Mouse (Mus musculus): ENCODE results near the gene Irak2. TPM values are rescaled to one million over a fixed set of nuclear protein-coding genes. Genes with fewer than 3 reads are reported as not detected.

Gene Irak2
- total and polyA plus RNA-seq, 2 experiments from 2014 or later: 4.8 to 13.9 TPM

GRCm38 (mm10) chr6:113740236-113741217 lies 102.3 kb downstream of the Irak2 start, which contains the start of gene Sec13:
Gene Sec13 (minus strand): TSS chr6:113740743.
- Histone ChIP-seq H3K36me3 (ENCODE audit: insufficient read depth, low read length) (peaks cover 19% of the 10 kb centered on the region), H3K4me2 (ENCODE audit: low read depth, low read length) (peak within 1 kb of the TSS; percentile 81), H3K4me1 (ENCODE audit: insufficient read depth, low read length) (0 out of 2 replicates have a peak, but pooled peaks cover 5% of the 10 kb centered on the region), H3K27me3 (ENCODE audit: insufficient read depth, low read length) (no peaks in the 10 kb centered on the region), H3K27ac (peak within 1 kb of the TSS; percentile 72), H3K4me3 (ENCODE audit: low read length) (peak within 1 kb of the TSS; percentile 77), H3K9me3 (ENCODE audit: low read length) (no peaks in the 10 kb centered on the region), H3K9ac (replicated peaks; ENCODE audit: low read length) (peak within 1 kb of the TSS; percentile 69)
- ATAC-seq: peak; percentile 91
- 0 out of 2 replicates have a peak, but pooled peaks have one; percentile 1 for TF ChIP-seq CTCF (IDR thresholded peaks at IDR 0.05; ENCODE audit: low read depth)
- WGBS: 6% methylated on average over 41 of the region's 41 CpGs
- peak; percentile 95 for DNase-seq (ENCODE audit: low spot score)

- 71% methylated on average over 2 of the region's 2 CpGs for WGBS
- ATAC-seq (no peak), DNase-seq (ENCODE audit: low spot score) (no peak)
- Histone ChIP-seq H3K27ac (no peak overlapping the region), H3K27me3 (ENCODE audit: insufficient read depth, low read length) (no peaks in the 10 kb centered on the region), H3K9ac (replicated peaks; ENCODE audit: low read length) (no peak overlapping the region), H3K4me2 (ENCODE audit: low read depth, low read length) (no peak overlapping the region), H3K36me3 (ENCODE audit: insufficient read depth, low read length) (peaks cover 10% of the 10 kb centered on the region), H3K4me1 (ENCODE audit: insufficient read depth, low read length) (0 out of 2 replicates have a peak, but pooled peaks cover 5% of the 10 kb centered on the region), H3K9me3 (ENCODE audit: low read length) (no peaks in the 10 kb centered on the region), H3K4me3 (ENCODE audit: low read length) (no peak overlapping the region)
- no peak for TF ChIP-seq CTCF (IDR thresholded peaks at IDR 0.05; ENCODE audit: low read depth)
These were observed 103.2 kb downstream of the Irak2 start for GRCm38 (mm10) chr6:113741425-113741824.

- DNase-seq (ENCODE audit: low spot score) (no peak), ATAC-seq (no peak)
- H3K4me1 ChIP-seq (ENCODE audit: insufficient read depth, low read length): 0 out of 2 replicates have a peak, but pooled peaks cover 5% of the 10 kb centered on the region
- peaks cover 11% of the 10 kb centered on the region for H3K36me3 ChIP-seq (ENCODE audit: insufficient read depth, low read length)
- no peaks in the 10 kb centered on the region for H3K9me3 ChIP-seq (ENCODE audit: low read length)
- WGBS: 78% methylated on average over 1 of the region's 1 CpGs
- no peak overlapping the region for H3K9ac ChIP-seq (replicated peaks; ENCODE audit: low read length)
- H3K27ac ChIP-seq: no peak overlapping the region
- no peaks in the 10 kb centered on the region for H3K27me3 ChIP-seq (ENCODE audit: insufficient read depth, low read length)
- no peak overlapping the region for H3K4me3 ChIP-seq (ENCODE audit: low read length)
- H3K4me2 ChIP-seq (ENCODE audit: low read depth, low read length): no peak overlapping the region
- TF ChIP-seq CTCF (IDR thresholded peaks at IDR 0.05; ENCODE audit: low read depth): no peak
These were observed 104.1 kb downstream of the Irak2 start for GRCm38 (mm10) chr6:113742321-113742720.

GRCm38 (mm10) chr6:113743111-113743510 lies 104.8 kb downstream of the Irak2 start:
- H3K27ac ChIP-seq: no peak overlapping the region
- H3K36me3 ChIP-seq (ENCODE audit: insufficient read depth, low read length): peaks cover 14% of the 10 kb centered on the region
- TF ChIP-seq CTCF (IDR thresholded peaks at IDR 0.05; ENCODE audit: low read depth): no peak
- H3K9me3 ChIP-seq (ENCODE audit: low read length): no peaks in the 10 kb centered on the region
- H3K27me3 ChIP-seq (ENCODE audit: insufficient read depth, low read length): no peaks in the 10 kb centered on the region
- no peak overlapping the region for H3K9ac ChIP-seq (replicated peaks; ENCODE audit: low read length)
- no peak overlapping the region for H3K4me2 ChIP-seq (ENCODE audit: low read depth, low read length)
- no peak for DNase-seq (ENCODE audit: low spot score)
- ATAC-seq: no peak
- 0 out of 2 replicates have a peak, but pooled peaks cover 5% of the 10 kb centered on the region for H3K4me1 ChIP-seq (ENCODE audit: insufficient read depth, low read length)
- no peak overlapping the region for H3K4me3 ChIP-seq (ENCODE audit: low read length)
- 58% methylated on average over 1 of the region's 1 CpGs for WGBS

Small RNAs within 50 kb of the gene (microRNA-seq; reads per million reads assigned to microRNA genes)
- gene Mir7042: 0.53 to 2.5 reads per million in 2 experiments

Other genes starting within 250 kb of the Irak2 start
- 11.9 and 13.1 TPM in 2 replicates for gene Ttll3, start 249.2 kb upstream of the Irak2 start, total RNA-seq (2014; rRNA removed)
- gene Ttll3, start 249.2 kb upstream of the Irak2 start, polyA plus RNA-seq (2015; fragmentation: Nextera tagmentation; extraction: Ambion mirVana): 10.3 and 11.6 TPM in 2 replicates
- gene Rpusd3, start 219.1 kb upstream of the Irak2 start, total RNA-seq (2014; rRNA removed): 20.8 and 23.6 TPM in 2 replicates
- gene Rpusd3, start 219.1 kb upstream of the Irak2 start, polyA plus RNA-seq (2015; fragmentation: Nextera tagmentation; extraction: Ambion mirVana): 24.2 and 27.3 TPM in 2 replicates
- not detected in 2 replicates for gene Cidec, start 202.7 kb upstream of the Irak2 start, total RNA-seq (2014; rRNA removed)
- gene Cidec, start 202.7 kb upstream of the Irak2 start, polyA plus RNA-seq (2015; fragmentation: Nextera tagmentation; extraction: Ambion mirVana): not detected in 2 replicates
- 48.6 and 57.9 TPM in 2 replicates for gene Jagn1, start 195.9 kb upstream of the Irak2 start, total RNA-seq (2014; rRNA removed)
- gene Jagn1, start 195.9 kb upstream of the Irak2 start, polyA plus RNA-seq (2015; fragmentation: Nextera tagmentation; extraction: Ambion mirVana): 80.2 and 82.3 TPM in 2 replicates
- 0.10 TPM in 1 of 2 replicates, not detected in the other for gene Il17re, start 180.0 kb upstream of the Irak2 start, total RNA-seq (2014; rRNA removed)
- gene Il17re, start 180.0 kb upstream of the Irak2 start, polyA plus RNA-seq (2015; fragmentation: Nextera tagmentation; extraction: Ambion mirVana): 0.48 and 0.75 TPM in 2 replicates
- gene Il17rc, start 167.0 kb upstream of the Irak2 start, total RNA-seq (2014; rRNA removed): 7.3 and 9.0 TPM in 2 replicates
- 5.2 and 7.0 TPM in 2 replicates for gene Il17rc, start 167.0 kb upstream of the Irak2 start, polyA plus RNA-seq (2015; fragmentation: Nextera tagmentation; extraction: Ambion mirVana)
- gene Creld1, start 155.2 kb upstream of the Irak2 start, total RNA-seq (2014; rRNA removed): 41.6 and 51.1 TPM in 2 replicates
- gene Creld1, start 155.2 kb upstream of the Irak2 start, polyA plus RNA-seq (2015; fragmentation: Nextera tagmentation; extraction: Ambion mirVana): 60.2 and 65.0 TPM in 2 replicates
- gene Prrt3, start 136.5 kb upstream of the Irak2 start, total RNA-seq (2014; rRNA removed): 40.4 and 41.7 TPM in 2 replicates
- 15.7 and 15.8 TPM in 2 replicates for gene Prrt3, start 136.5 kb upstream of the Irak2 start, polyA plus RNA-seq (2015; fragmentation: Nextera tagmentation; extraction: Ambion mirVana)
- 81.0 and 86.8 TPM in 2 replicates for gene Emc3, start 106.8 kb upstream of the Irak2 start, total RNA-seq (2014; rRNA removed)
- 120 and 124 TPM in 2 replicates for gene Emc3, start 106.8 kb upstream of the Irak2 start, polyA plus RNA-seq (2015; fragmentation: Nextera tagmentation; extraction: Ambion mirVana)
- 3.8 and 4.5 TPM in 2 replicates for gene Fancd2, start 106.8 kb upstream of the Irak2 start, total RNA-seq (2014; rRNA removed)
- gene Fancd2, start 106.8 kb upstream of the Irak2 start, polyA plus RNA-seq (2015; fragmentation: Nextera tagmentation; extraction: Ambion mirVana): 2.1 and 2.7 TPM in 2 replicates
- 0.54 TPM in 1 of 2 replicates, not detected in the other for gene Fancd2os, start 37.8 kb upstream of the Irak2 start, total RNA-seq (2014; rRNA removed)
- not detected in 2 replicates for gene Fancd2os, start 37.8 kb upstream of the Irak2 start, polyA plus RNA-seq (2015; fragmentation: Nextera tagmentation; extraction: Ambion mirVana)
- gene Brk1, start 33.7 kb upstream of the Irak2 start, total RNA-seq (2014; rRNA removed): 179 and 211 TPM in 2 replicates
- gene Brk1, start 33.7 kb upstream of the Irak2 start, polyA plus RNA-seq (2015; fragmentation: Nextera tagmentation; extraction: Ambion mirVana): 295 TPM in 2 replicates
- gene Vhl, start 14.5 kb upstream of the Irak2 start, total RNA-seq (2014; rRNA removed): 95.7 and 95.9 TPM in 2 replicates
- gene Vhl, start 14.5 kb upstream of the Irak2 start, polyA plus RNA-seq (2015; fragmentation: Nextera tagmentation; extraction: Ambion mirVana): 65.4 and 66.8 TPM in 2 replicates
- gene Tatdn2, start 58.6 kb downstream of the Irak2 start, total RNA-seq (2014; rRNA removed): 52.2 and 55.5 TPM in 2 replicates
- gene Tatdn2, start 58.6 kb downstream of the Irak2 start, polyA plus RNA-seq (2015; fragmentation: Nextera tagmentation; extraction: Ambion mirVana): 0.89 and 1.6 TPM in 2 replicates
- not detected in 2 replicates for gene Ghrl, start 81.4 kb downstream of the Irak2 start, total RNA-seq (2014; rRNA removed)
- gene Ghrl, start 81.4 kb downstream of the Irak2 start, polyA plus RNA-seq (2015; fragmentation: Nextera tagmentation; extraction: Ambion mirVana): 0.28 and 0.51 TPM in 2 replicates
- gene Sec13, start 102.3 kb downstream of the Irak2 start, total RNA-seq (2014; rRNA removed): 129 and 141 TPM in 2 replicates
- 171 and 174 TPM in 2 replicates for gene Sec13, start 102.3 kb downstream of the Irak2 start, polyA plus RNA-seq (2015; fragmentation: Nextera tagmentation; extraction: Ambion mirVana)

Data from hindbrain, postnatal 0 days (tissue).